11 mouse cellular contexts compared by ENCODE assay signal in the genomic region with DNA sequence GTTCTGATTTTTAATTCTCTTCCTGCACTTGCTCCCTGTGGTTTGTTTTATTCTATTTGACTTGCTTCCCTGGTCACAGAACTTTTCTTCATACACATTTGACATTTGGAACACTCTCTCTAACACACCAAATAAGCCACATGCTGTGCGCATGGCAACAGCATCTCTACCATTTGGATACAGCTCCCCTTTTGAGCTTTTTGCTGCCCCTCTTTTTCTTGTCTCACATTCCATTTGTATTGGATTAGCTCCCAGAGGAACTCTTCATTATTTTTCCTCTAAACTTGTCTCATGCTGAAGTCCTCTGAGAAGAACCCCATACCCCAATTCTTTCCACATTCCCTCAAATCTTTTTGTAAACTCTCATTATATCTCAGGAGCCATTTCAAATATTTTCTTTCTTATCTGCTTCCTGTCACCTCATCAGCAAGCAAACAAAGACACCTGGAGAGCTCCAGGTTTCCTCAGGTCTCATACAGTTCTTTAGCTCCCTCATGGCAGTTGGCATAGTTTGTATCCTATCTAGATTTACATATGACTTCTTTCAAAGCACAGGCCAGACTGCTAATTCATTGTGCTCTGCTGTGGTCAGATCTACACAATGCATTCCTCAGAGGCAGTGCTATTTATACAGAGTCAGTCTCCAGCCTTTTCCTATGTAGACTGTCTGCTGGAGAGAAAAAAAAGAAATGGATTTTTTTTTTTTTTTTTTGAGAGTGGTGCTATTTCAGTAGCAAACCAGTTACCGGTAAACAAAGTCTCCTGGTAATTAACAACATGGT. TPM values are rescaled to one million over a fixed set of nuclear protein-coding genes. Genes with fewer than 3 reads are reported as not detected.
DNase-seq lines count a peak whose midpoint lies in the region; ATAC-seq and TF ChIP-seq lines count a peak whose summit lies in the region.
"Had no signal": no experiment of that assay in that cellular context is flagged by ENCODE, and none has a peak within 500 bp of the region (broad histone marks: within the 10 kb centered on the region; RNA-seq: fewer than 3 reads in every experiment).

No protein-coding gene starts in this region.

- no peak overlapping the region for H3K4me2 ChIP-seq in heart, embryonic 13.5 days
- H3K4me2 ChIP-seq in forebrain, embryonic 12.5 days: no peak overlapping the region
- H3K4me2 ChIP-seq: limb, embryonic 13.5 days had no signal

- H3K36me3 ChIP-seq in heart, embryonic 13.5 days: no peaks in the 10 kb centered on the region
- H3K36me3 ChIP-seq in ES-Bruce4 (ENCODE audit: control insufficient read depth, insufficient read depth, low read length, poor library complexity, severe bottlenecking): no peaks in the 10 kb centered on the region
- no peaks in the 10 kb centered on the region for H3K36me3 ChIP-seq in forebrain, embryonic 12.5 days (replicated peaks)
- H3K36me3 ChIP-seq: limb, embryonic 13.5 days had no signal

- peak overlapping the region; percentile 29; the same call in 1 of the 2 replicates for H3K27ac ChIP-seq in heart, embryonic 13.5 days (replicated peaks)
- peak overlapping the region; percentile 65; the same call in 1 of the 2 replicates for H3K27ac ChIP-seq in ES-Bruce4 (ENCODE audit: insufficient read depth, low read length)
- H3K27ac ChIP-seq in forebrain, embryonic 12.5 days: no peak overlapping the region
- H3K27ac ChIP-seq: limb, embryonic 13.5 days had no signal

- no peak for ATAC-seq in heart, embryonic 13.5 days (ENCODE audit: extremely low read depth, insufficient number of reproducible peaks, low FRiP score, low TSS enrichment)
- ATAC-seq in forebrain, embryonic 12.5 days (ENCODE audit: low FRiP score): peak; percentile 59
- ATAC-seq in megakaryocyte progenitor cell, adult 5-6 weeks (replicated peaks; ENCODE audit: poor library complexity): no peak
- ATAC-seq: Patski had no signal

- WGBS in heart, embryonic 13.5 days: 66% methylated on average over 2 of the region's 2 CpGs
- 40% methylated on average over 2 of the region's 2 CpGs for WGBS in forebrain, embryonic 12.5 days

- H3K27me3 ChIP-seq in heart, embryonic 13.5 days (replicated peaks): no peaks in the 10 kb centered on the region
- H3K27me3 ChIP-seq in ES-Bruce4 (ENCODE audit: control insufficient read depth, insufficient read depth, low read length, poor library complexity, severe bottlenecking): no peaks in the 10 kb centered on the region
- H3K27me3 ChIP-seq in forebrain, embryonic 12.5 days: no peaks in the 10 kb centered on the region
- H3K27me3 ChIP-seq: limb, embryonic 13.5 days; Patski had no signal

- peaks cover 6% of the 10 kb centered on the region for H3K4me1 ChIP-seq in heart, embryonic 13.5 days
- H3K4me1 ChIP-seq in ES-Bruce4 (ENCODE audit: control insufficient read depth, insufficient read depth, low read length): no peaks in the 10 kb centered on the region
- peaks cover 18% of the 10 kb centered on the region for H3K4me1 ChIP-seq in forebrain, embryonic 12.5 days

- no peak for TF ChIP-seq EP300 in ES-Bruce4 (IDR thresholded peaks at IDR 0.05; ENCODE audit: insufficient read depth, low read depth, low read length)

- no peak for DNase-seq in heart, adult 8-10 months (ENCODE audit: low spot score)
- peak; percentile 23 for DNase-seq in mesoderm, embryonic 11.5 days (ENCODE audit: low read depth, low spot score)
- no peak for DNase-seq in gastrocnemius, postnatal 25 days
- no peak for DNase-seq in kidney, adult 18-20 months
- DNase-seq: heart, postnatal 14 days had no signal

- H3K9me3 ChIP-seq in heart, embryonic 13.5 days: no peaks in the 10 kb centered on the region
- H3K9me3 ChIP-seq in ES-Bruce4 (replicated peaks; ENCODE audit: control insufficient read depth, insufficient read depth, low read length, poor library complexity, severe bottlenecking): no peaks in the 10 kb centered on the region
- no peaks in the 10 kb centered on the region for H3K9me3 ChIP-seq in forebrain, embryonic 12.5 days
- H3K9me3 ChIP-seq: limb, embryonic 13.5 days had no signal

- TF ChIP-seq CTCF in ES-Bruce4 (IDR thresholded peaks at IDR 0.05; ENCODE audit: low read depth, low read length): no peak

- H3K4me3 ChIP-seq in heart, embryonic 13.5 days: no peak overlapping the region
- H3K4me3 ChIP-seq in ES-Bruce4 (ENCODE audit: low read depth, low read length): no peak overlapping the region
- H3K4me3 ChIP-seq in forebrain, embryonic 12.5 days (replicated peaks): no peak overlapping the region
- H3K4me3 ChIP-seq: limb, embryonic 13.5 days had no signal

- no peak overlapping the region for H3K9ac ChIP-seq in heart, embryonic 13.5 days
- H3K9ac ChIP-seq in ES-Bruce4 (ENCODE audit: low read depth, poor library complexity, severe bottlenecking): no peak overlapping the region
- no peak overlapping the region for H3K9ac ChIP-seq in forebrain, embryonic 12.5 days
- H3K9ac ChIP-seq: limb, embryonic 13.5 days had no signal

- no peak for TF ChIP-seq POLR2A in ES-Bruce4 (IDR thresholded peaks at IDR 0.05; ENCODE audit: insufficient read depth, low read length)

RNA-seq across cellular contexts. Expression of gene Uchl5, which starts 43.2 kb away (rescaled TPM):
- polyA plus RNA-seq in heart, embryonic 13.5 days (2015; fragmentation: Nextera tagmentation; extraction: Ambion mirVana): 59.0 and 73.4 TPM in 2 replicates
- total RNA-seq in heart, adult 8-10 months (2022): 10 to 100 TPM; 15.6 to 21.7 (median 18.2) TPM
- 140 and 141 TPM in 2 replicates for polyA plus RNA-seq in ES-Bruce4 (2011; ENCODE audit: insufficient read depth, insufficient read length, low read depth, missing spikeins)
- polyA plus RNA-seq in forebrain, embryonic 12.5 days (2016; fragmentation: Nextera tagmentation; extraction: Ambion mirVana): 92.8 and 94.0 TPM in 2 replicates
- total RNA-seq in gastrocnemius, postnatal 25 days (2021): 10 to 100 TPM; 23.3 to 23.9 TPM
- total RNA-seq in megakaryocyte progenitor cell, adult 5-6 weeks (2015): 177 and 198 TPM in 2 replicates
- 195 and 207 TPM in 2 replicates for total RNA-seq in megakaryocyte progenitor cell, adult 5-6 weeks (2017)

RNA-seq across cellular contexts. Expression of gene Trove2, which starts 43.4 kb away (rescaled TPM):
- 12.2 and 14.4 TPM in 2 replicates for polyA plus RNA-seq in heart, embryonic 13.5 days (2015; fragmentation: Nextera tagmentation; extraction: Ambion mirVana)
- 1 to 10 TPM; 9.0 to 9.5 (median 9.2) TPM for total RNA-seq in heart, adult 8-10 months (2022)
- polyA plus RNA-seq in ES-Bruce4 (2011; ENCODE audit: insufficient read depth, insufficient read length, low read depth, missing spikeins): 21.8 and 22.1 TPM in 2 replicates
- polyA plus RNA-seq in forebrain, embryonic 12.5 days (2016; fragmentation: Nextera tagmentation; extraction: Ambion mirVana): 47.8 and 57.3 TPM in 2 replicates
- 1 to 10 TPM; 2.5 to 3.1 TPM for total RNA-seq in gastrocnemius, postnatal 25 days (2021)
- total RNA-seq in megakaryocyte progenitor cell, adult 5-6 weeks (2015): 1.2 and 2.7 TPM in 2 replicates
- total RNA-seq in megakaryocyte progenitor cell, adult 5-6 weeks (2017): 1.9 and 2.5 TPM in 2 replicates

Comparison
In these comparisons a context has a peak if more than half of its experiments do, and no peak if none do; other contexts are left out.
1. RNA of gene Uchl5, which starts 43.2 kb away (total RNA-seq): 177 to 207 TPM in megakaryocyte progenitor cell, adult 5-6 weeks; 23.3 to 23.9 TPM in gastrocnemius, postnatal 25 days and 15.6 to 21.7 TPM in heart, adult 8-10 months; every median in the first group is over 4 times any median in the second.